Mouse (Mus musculus) ES-Bruce4 (cell line): Measurements from ENCODE around the gene Mrpl22.

ENCODE experiments used
- EP300 ChIP-seq: IDR thresholded peaks from 2 replicates; pipeline ENCODE4 v1.6.1; 2011; ENCODE audit warnings: low read depth, low read length; ENCODE audit not compliant: insufficient read depth
- POLR2A ChIP-seq: IDR thresholded peaks from one replicate; pipeline ENCODE4 v1.8.1; 2011; ENCODE audit warnings: low read length; ENCODE audit not compliant: insufficient read depth

DNA sequence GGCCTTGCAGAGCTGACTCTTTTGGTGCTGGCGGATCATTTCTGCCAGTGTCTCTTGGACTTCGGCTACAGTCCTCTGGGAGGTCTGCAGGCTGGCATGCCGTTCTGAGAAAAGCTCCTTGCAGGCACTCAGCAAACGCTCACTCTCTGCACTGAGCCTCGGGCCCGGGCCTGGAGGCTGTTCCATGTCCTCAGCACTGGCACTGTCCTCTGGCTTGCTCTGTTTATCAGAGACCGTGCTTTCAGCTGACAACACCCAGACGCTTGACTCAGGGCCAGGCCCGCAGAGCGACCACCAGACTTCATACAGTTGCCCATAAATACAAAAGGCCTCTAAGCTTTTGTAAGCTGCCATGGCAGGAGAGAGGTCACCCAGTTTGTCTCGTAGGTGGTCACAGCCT lies 46.4 kb upstream of the Mrpl22 start:
- TF ChIP-seq POLR2A, result no peak
- TF ChIP-seq EP300, result no peak
